Mouse (Mus musculus) limb, embryonic 14.5 days (tissue): ENCODE measurements around the gene Ssbp3. TPM values are rescaled to one million over a fixed set of nuclear protein-coding genes. Genes with fewer than 3 reads are reported as not detected.
A peak's percentile ranks its signal among the peaks of the same experiment; 100 is the strongest.

ENCODE experiments used
- ATAC-seq: fragments of 200-750 bp; cut with Nextera tagmentation; 2 replicates; pipeline ENCODE4 v1.8.0; 2017; ENCODE audit warnings: low read depth, moderate number of reproducible peaks, moderate TSS enrichment; ENCODE audit not compliant: low FRiP score
- DNase-seq: peaks from one replicate; pipeline ENCODE4 v3.0.0-alpha.2; 2015; ENCODE audit warnings: low spot score
- H3K27ac ChIP-seq: fragments of 300-500 bp; sonication (generic); replicated peaks from 2 replicates; pipeline ENCODE4 v1.5.1; 2014; ENCODE audit warnings: low read depth, mild to moderate bottlenecking, low read length, moderate library complexity, mixed read lengths
- H3K27me3 ChIP-seq: fragments of 300-500 bp; sonication (generic); 2 replicates; pipeline ENCODE4 v1.6.1; 2014; ENCODE audit warnings: low read length, mixed read lengths; ENCODE audit not compliant: control insufficient read depth, insufficient read depth
- H3K36me3 ChIP-seq: fragments of 300-500 bp; sonication (generic); 2 replicates; pipeline ENCODE4 v1.6.1; 2014; ENCODE audit warnings: mild to moderate bottlenecking, low read length, moderate library complexity, mixed read lengths; ENCODE audit not compliant: control insufficient read depth, insufficient read depth
- H3K4me1 ChIP-seq: fragments of 300-500 bp; sonication (generic); 2 replicates; pipeline ENCODE4 v1.6.1; 2014; ENCODE audit warnings: antibody characterized with exemption, low read length, mixed read lengths; ENCODE audit not compliant: control insufficient read depth, insufficient read depth
- H3K4me2 ChIP-seq: fragments of 300-500 bp; sonication (generic); replicated peaks from 2 replicates; pipeline ENCODE4 v1.6.1; 2014; ENCODE audit warnings: low read depth, mild to moderate bottlenecking, low read length, moderate library complexity; ENCODE audit not compliant: severe bottlenecking
- H3K4me3 ChIP-seq: fragments of 300-500 bp; sonication (generic); replicated peaks from 2 replicates; pipeline ENCODE4 v1.5.1; 2014; ENCODE audit warnings: low read length
- H3K9ac ChIP-seq: fragments of 300-500 bp; sonication (generic); 2 replicates; pipeline ENCODE4 v1.6.1; 2014; ENCODE audit warnings: mild to moderate bottlenecking, low read depth, low read length, moderate library complexity; ENCODE audit not compliant: severe bottlenecking
- H3K9me3 ChIP-seq: fragments of 300-500 bp; sonication (generic); 2 replicates; pipeline ENCODE4 v1.6.1; 2016; ENCODE audit warnings: low read length; ENCODE audit not compliant: control insufficient read depth
- POLR2A ChIP-seq: fragments of 200-500 bp; IDR thresholded peaks from 2 replicates; pipeline ENCODE4 v1.8.0; 2012; ENCODE audit warnings: inconsistent platforms, mild to moderate bottlenecking, moderate library complexity, borderline replicate concordance; ENCODE audit not compliant: insufficient read depth, insufficient read length; ENCODE audit errors: extremely low read depth
- WGBS: fragments of 180-500 bp; shearing (Covaris S2); extraction: QIAGEN DNeasy Blood & Tissue Kit; methylation state at CpG from one replicate; pipeline ENCODE4 v1.1.7; 2014; 5-methylcytosine and 5-hydroxymethylcytosine counted together
- polyA plus RNA-seq, 2 experiments: library from polyadenylated mRNA; depleted of rRNA in 1 of 2; stranded (reverse) in 1 of 2; unstranded in 1 of 2; fragments of >200 nt; fragmentation: Nextera tagmentation in 1 of 2; extraction: Ambion mirVana in 1 of 2; gene quantifications; 2 replicates each; pipeline versions ENCODE4 v1.2.1 to v1.2.3; 2012 to 2014

The Ssbp3 gene
- polyA plus RNA-seq, 2 experiments, result 94.3 to 191 TPM

GRCm38 (mm10) chr4:107064394-107065098 is 154.0 kb downstream of the Ssbp3 start:
- peaks cover 5% of the 10 kb centered on the region; the same call in 1 of the 2 replicates for H3K4me1 ChIP-seq
- H3K4me3 ChIP-seq, result no peak overlapping the region
- WGBS, result 76% methylated on average over 5 of the region's 5 CpGs
- H3K27me3 ChIP-seq, result no peaks in the 10 kb centered on the region
- DNase-seq, result no peak
- peaks cover 43% of the 10 kb centered on the region for H3K36me3 ChIP-seq
- no peak overlapping the region for H3K9ac ChIP-seq
- H3K4me2 ChIP-seq, result no peak overlapping the region
- TF ChIP-seq POLR2A, result no peak
- ATAC-seq, result no peak
- no peak overlapping the region for H3K27ac ChIP-seq
- H3K9me3 ChIP-seq, result no peaks in the 10 kb centered on the region

GRCm38 (mm10) chr4:107066252-107067124 is 156.0 kb downstream of the Ssbp3 start, which contains the start of the genes Mrpl37 and Cyb5rl:
Gene Mrpl37, minus strand, starts transcription at chr4:107066868.
Gene Cyb5rl, plus strand, starts transcription at chr4:107066988.
- H3K36me3 ChIP-seq, result peaks cover 25% of the 10 kb centered on the region
- peak within 1 kb of the TSS; percentile 81 for H3K9ac ChIP-seq
- WGBS, result under 1% methylated on average over 55 of the region's 60 CpGs
- peak; percentile 100 for ATAC-seq
- H3K4me2 ChIP-seq, result peak within 1 kb of the TSS; percentile 96
- peaks cover 5% of the 10 kb centered on the region; the same call in 1 of the 2 replicates for H3K4me1 ChIP-seq
- peak within 1 kb of the TSS; percentile 89 for H3K4me3 ChIP-seq
- no peaks in the 10 kb centered on the region for H3K27me3 ChIP-seq
- H3K9me3 ChIP-seq, result no peaks in the 10 kb centered on the region
- peak; percentile 98 for DNase-seq
- no peak within 1 kb of the TSS for H3K27ac ChIP-seq
- 0 out of 2 replicates have a peak, but pooled peaks have one; percentile 16 for TF ChIP-seq POLR2A

- H3K36me3 ChIP-seq, result peaks cover 24% of the 10 kb centered on the region
- H3K27me3 ChIP-seq, result no peaks in the 10 kb centered on the region
- no peak overlapping the region for H3K27ac ChIP-seq
- 8% methylated on average over 31 of the region's 33 CpGs for WGBS
- no peak for DNase-seq
- no peak for TF ChIP-seq POLR2A
- H3K4me3 ChIP-seq, result peak overlapping the region; percentile 89
- ATAC-seq, result peak; percentile 28
- H3K4me2 ChIP-seq, result peak overlapping the region; percentile 96
- peak overlapping the region; percentile 59 for H3K9ac ChIP-seq
- peaks cover 5% of the 10 kb centered on the region; the same call in 1 of the 2 replicates for H3K4me1 ChIP-seq
- H3K9me3 ChIP-seq, result no peaks in the 10 kb centered on the region
Measured at GRCm38 (mm10) chr4:107067151-107067840, 156.8 kb downstream of the Ssbp3 start.

- H3K4me1 ChIP-seq, result peaks cover 4% of the 10 kb centered on the region; the same call in 1 of the 2 replicates
- no peak overlapping the region for H3K27ac ChIP-seq
- H3K9me3 ChIP-seq, result no peaks in the 10 kb centered on the region
- no peak for TF ChIP-seq POLR2A
- ATAC-seq (no peak), DNase-seq (no peak)
- no peak overlapping the region for H3K4me3 ChIP-seq
- no peak overlapping the region for H3K9ac ChIP-seq
- no peaks in the 10 kb centered on the region for H3K27me3 ChIP-seq
- no peaks in the 10 kb centered on the region for H3K36me3 ChIP-seq
- 76% methylated on average over 9 of the region's 9 CpGs for WGBS
- no peak overlapping the region for H3K4me2 ChIP-seq
Measured at GRCm38 (mm10) chr4:107072343-107072742, 161.8 kb downstream of the Ssbp3 start.

GRCm38 (mm10) chr4:107075456-107075855 is 165.0 kb downstream of the Ssbp3 start:
- 74% methylated on average over 5 of the region's 5 CpGs for WGBS
- DNase-seq, result no peak
- no peaks in the 10 kb centered on the region for H3K36me3 ChIP-seq
- no peaks in the 10 kb centered on the region for H3K27me3 ChIP-seq
- H3K4me2 ChIP-seq, result no peak overlapping the region
- H3K9ac ChIP-seq, result no peak overlapping the region
- ATAC-seq, result no peak
- H3K9me3 ChIP-seq, result no peaks in the 10 kb centered on the region
- no peaks in the 10 kb centered on the region for H3K4me1 ChIP-seq
- H3K27ac ChIP-seq, result no peak overlapping the region
- no peak for TF ChIP-seq POLR2A
- no peak overlapping the region for H3K4me3 ChIP-seq
